Mouse (Mus musculus) frontal cortex, postnatal 36 days (tissue): ENCODE results near the gene Cc2d2b.

Source experiments
- DNase-seq, 2 experiments: peaks; one replicate each; pipeline ENCODE4 v3.0.0; 2022; ENCODE audit warnings: low spot score in 2 of 2

Cc2d2b gene

DNA sequence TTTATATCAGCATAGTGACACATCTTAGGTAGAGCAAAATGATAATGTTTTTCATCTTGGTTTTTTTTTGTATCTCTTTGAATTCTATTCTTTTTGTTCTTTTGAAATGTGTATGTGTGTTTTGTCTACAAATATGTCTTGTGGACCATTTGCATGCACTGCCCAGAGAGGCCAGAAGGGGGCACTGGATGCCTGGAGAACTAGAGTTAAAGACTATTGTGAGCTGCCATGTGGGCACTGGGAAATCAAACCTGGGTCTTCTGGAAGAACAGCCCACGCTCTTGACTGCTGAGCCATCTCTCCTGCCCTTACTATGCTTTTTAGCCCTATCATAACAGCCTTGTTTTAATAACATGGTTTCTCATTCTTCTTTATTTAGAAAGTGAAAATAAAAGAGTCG, 5.8 kb downstream of the Cc2d2b start:
- no peak for DNase-seq

DNA sequence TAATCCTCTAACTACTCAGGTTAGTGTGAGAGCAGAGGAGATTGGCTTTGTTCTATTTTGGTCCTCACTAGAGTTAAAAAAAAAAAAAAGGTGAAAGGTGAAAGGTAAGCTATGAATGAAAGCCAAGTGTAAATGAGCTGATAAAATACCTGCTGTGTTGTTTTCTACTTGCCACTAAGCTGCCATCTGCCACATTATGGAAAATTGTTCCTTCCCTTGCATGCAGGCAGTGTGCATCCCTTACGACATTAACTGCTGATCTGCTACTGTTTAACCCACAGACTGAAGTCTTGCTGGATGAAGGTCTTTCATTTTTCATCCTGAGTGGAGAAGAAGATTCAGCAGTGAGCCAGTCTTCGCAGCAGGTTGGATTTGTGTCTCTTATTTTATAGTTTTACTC, 11.5 kb downstream of the Cc2d2b start:
- no peak for DNase-seq

DNA sequence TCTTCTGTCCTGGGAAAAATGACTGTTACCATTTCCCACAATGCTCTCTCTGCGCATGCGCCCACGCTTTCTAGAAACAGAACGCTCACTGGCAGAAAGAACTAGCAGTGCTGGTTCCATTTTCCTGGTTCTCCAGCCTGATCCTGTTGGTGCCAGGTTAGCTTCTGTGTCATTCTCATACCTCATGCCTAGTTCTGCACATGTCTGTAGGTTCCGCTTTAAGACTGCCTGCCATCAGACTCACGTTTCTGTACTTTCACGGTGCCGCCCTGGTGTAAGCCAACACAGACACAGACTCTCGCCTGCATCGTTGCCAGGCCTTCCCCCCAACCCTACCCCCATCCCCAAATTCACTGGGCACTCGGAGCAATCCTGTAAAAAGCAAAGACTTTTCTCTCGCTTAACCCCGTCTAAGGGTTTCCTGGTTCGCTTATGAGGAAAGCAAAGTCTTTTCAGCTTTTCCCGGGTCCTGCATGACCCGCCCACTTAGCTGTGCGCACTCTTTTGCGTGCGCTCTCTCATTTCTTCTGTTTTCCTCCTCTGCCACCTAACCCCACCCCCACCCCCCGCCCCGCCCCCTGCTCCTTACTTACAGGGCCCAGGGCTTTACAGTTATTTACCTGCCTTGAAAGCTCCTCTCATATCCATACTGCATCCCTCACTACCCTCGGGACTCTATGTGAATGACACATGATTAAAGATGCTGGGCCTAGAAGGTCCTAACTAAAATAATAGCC, 13.6 kb downstream of the Cc2d2b start:
- peak; percentile 35 to 37 for DNase-seq

DNA sequence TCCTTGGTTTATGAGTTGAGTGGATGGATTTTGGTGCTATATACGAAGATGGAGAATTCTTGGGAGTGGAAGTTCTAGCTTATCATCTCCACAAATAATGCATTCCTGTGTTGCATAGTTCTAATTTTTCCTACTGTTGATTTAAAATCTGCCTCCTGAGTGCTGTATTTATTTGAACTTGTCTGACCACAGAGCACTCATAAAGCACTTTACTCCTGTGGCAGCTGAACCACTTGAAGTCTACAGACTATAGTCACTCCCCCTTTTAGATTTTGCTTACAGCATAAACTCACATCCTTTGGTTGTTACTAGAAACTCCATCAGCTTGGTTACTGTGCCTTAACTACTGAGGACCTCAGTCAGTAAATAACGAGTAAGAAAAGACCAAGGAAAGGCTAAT, 18.6 kb downstream of the Cc2d2b start:
- no peak for DNase-seq

DNA sequence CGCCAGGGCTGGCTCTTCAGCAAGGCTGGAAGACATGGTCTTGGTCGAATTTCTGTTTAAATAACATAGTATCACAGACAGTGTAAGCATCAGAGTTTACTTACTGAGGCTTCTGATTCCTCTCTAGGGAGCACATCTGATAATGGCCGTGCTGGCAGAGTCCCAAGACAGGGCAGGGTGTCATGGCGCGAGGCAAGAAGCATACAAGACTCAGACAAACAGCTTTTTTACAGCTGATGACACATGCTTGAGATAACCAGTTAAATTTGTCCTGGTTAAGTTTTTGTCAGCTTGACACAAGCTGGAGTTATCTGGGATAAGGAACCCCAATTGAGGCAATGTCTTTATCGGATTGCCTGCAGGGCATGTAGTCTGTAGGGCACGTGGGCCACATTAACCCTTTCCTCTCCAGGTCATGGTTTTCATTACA, 20.8 kb downstream of the Cc2d2b start:
- no peak for DNase-seq

DNA sequence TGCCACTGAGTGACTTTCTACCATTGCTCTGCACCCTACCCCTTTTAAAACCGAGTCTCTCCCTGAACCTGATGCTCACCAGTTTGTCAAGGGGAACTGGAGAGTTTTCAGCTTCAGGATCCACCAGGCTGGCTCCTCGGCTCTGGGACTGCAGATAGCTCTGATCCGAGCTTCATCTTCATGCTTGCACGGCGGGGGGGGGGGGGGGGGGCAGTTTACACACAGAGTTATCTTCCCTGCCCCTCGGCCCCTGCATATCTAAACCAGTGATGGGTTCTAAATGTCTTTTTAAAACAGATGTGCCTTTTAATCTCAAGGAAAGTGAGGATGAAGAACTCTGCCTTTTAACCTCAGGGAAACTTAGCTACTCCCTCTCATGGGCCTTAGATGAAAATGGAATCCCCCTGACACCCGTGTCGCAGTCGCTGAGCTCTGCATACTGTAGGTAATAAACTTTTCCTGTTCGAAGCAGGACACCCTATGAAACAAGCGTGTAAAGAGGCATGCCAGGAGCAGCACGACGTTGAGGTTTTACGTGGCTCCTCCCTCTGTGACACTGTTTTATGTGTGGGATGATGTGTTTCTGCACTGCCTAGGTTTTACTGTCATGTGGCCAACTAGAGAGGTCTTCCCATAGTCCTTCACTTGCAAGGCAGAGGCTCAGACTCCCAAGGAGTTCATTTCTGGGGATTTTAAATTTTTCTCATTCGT, 39.6 kb downstream of the Cc2d2b start:
- DNase-seq, result no peak

DNA sequence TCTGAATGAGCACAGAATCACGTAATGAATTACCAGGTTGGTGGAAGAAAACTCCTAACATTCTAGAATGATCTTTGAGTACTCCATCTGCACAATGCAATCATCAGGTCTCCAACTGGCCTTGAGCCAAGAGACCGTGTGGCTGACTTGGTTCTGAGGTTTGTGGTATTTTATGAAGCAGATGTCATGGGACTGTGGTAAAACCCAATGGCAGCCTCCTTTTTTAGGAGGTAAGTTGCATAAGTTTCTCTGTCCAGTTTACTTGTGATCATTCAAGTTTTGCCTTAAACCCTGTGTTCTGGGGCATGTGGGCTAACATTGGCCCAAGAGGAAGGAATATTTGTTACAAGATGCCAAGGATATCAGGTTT, 40.1 kb downstream of the Cc2d2b start:
- DNase-seq, result no peak

DNA sequence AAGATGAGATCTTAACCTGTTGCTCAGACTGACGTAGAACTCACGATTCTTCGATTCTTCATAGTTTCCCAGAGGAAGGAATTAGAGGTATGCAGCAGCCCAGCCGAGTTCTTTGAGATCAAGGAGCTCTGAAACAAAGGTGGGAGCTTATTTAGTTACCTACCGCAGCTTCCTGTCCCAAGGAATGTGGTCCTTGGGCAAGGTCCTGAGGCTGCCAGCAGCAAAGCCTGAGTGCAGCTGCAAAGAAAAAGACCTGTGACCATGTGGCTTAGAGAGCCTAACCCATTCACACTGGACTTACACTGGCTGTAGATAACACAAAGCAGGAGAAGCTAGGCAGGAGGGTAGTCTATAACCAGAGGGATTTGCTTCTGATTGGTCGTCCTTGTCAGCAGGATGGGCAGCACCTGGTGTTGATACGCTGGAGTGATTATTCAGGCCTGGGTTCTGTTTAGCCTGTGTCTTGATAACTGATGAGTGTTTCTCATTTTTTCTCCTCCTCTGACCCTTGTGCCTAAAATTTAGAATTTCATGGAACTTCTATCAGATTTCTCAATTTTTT, 56.7 kb downstream of the Cc2d2b start:
- no peak for DNase-seq

DNA sequence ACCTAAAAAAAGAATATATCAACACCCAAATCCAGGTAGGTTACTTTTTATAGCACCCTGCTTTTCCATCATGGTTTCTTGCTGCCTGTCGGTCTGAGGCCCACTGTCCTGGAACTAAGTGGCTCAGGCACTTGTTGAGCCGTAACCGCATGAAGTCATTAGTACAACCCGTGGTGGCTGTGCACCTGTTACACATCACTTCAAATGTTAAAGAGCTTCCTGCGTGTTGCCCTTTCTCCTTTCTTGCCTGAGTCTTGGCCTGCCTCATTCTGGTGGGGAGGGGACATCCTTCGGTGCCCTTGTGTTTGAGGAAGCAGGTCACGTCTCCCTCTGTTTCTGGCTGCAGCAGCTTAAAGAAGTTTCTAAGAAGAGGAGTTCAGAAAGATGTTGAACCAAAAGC, 61.3 kb downstream of the Cc2d2b start:
- no peak for DNase-seq

DNA sequence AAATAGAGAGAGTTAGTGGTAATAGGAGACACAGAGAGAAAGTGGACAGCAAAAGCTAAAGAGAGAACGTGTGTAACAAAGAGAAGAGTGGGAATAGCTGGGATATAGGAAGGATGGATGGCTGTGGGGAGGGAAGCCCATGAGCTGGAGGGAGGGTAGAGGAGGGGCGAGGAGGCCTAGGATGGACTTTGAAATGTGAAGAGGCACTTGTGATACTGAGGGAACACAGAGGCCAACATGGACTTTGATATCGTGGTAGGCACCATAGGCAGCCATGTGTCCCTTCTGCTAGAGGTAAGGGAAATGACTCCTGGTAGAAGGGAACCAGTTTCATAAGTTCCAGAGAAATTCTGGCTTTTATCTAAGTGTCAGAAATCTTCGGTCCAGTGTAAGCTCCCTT, 63.3 kb downstream of the Cc2d2b start:
- no peak for DNase-seq

DNA sequence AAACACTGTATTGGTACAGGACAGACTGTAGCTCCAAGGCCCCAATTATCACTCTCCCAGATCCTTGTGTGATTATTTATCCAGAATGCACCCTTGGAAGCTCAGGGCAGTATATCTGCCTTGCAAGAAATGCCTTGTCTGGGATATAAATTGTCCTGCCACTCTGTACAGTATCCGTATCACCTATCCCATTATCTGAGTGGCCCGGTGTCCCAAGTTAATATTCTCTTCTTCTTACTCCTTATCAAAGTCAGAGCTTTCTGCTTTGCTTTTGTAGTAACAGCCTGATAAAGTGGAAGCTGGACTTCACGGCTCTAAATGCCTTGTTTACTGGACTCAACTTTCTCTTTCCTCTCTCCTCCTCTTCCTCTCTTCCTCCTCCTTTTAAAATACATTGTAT, 64.2 kb downstream of the Cc2d2b start:
- DNase-seq, result no peak

DNA sequence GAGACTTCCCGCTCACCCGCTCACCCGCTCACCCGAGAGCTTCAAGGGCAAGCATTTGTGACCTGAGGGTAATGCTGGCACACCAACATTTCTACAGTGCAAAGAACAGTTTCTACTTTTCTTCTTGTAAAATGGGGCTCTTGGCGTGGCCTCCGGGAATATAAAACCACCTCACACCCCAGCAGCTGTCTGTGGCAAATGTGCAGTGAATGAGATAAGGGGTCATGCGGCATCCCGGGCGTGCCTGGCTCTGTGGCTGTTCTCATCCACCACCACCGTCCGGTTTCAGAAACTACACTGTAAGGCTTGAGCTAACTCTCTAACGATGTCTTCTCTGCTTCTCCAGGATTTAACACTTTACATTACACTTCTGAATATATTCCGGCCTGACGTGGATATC, 64.8 kb downstream of the Cc2d2b start:
- DNase-seq, result no peak

DNA sequence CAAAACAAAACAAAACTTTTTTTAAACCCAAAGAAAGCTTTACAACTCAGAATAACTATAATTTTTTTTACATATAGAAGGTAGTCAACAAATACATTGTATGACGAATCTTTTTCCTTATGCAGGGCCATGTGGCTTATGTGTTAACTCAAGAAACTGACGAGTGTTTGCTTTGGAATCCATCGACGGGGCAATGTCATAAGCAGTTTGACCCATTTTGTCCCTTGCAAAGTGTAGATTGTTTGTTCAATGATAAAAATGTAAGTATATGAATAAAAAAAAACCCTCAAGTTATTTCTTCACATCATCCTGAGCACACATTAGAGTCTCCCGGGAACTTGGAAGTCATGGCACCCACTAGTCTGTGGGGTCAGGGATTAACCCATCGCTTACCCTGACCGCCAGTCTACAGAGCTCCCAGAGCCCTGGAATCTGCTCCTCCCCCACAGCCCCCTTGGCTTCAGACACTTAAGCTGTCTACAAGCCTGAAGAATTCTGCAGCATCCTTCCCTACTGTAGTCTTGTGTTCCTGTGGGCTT, 67.2 kb downstream of the Cc2d2b start:
- DNase-seq, result no peak

DNA sequence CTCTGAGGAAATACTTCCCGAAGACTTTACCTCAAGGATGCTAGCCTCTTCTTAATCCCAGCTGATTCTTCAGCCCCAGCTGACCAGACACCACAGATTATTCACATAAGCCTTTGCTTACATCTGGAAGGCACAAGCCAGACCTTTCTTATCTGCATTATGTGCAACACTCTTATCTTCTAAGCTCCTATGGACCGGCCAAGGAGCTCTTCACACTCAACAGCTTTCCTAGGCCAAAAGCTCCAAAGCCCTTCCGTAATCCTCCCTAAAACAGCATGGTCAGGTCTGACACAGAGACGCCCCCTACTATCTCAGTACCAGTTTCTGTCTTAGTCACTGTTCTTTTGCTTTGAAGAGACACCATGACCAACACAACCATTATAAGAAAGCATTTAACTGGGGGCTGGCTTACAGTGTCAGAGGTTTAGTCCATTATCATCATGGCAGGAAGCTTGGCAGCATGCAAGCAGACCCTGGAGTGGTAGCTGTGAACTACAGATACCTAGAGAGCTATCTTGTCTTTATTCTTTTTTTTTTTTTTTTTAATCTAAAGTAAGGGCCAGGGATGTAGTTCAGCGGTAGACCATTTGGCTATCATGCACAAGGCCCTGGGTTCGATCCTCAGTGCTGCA, 69.5 kb downstream of the Cc2d2b start:
- no peak for DNase-seq

DNA sequence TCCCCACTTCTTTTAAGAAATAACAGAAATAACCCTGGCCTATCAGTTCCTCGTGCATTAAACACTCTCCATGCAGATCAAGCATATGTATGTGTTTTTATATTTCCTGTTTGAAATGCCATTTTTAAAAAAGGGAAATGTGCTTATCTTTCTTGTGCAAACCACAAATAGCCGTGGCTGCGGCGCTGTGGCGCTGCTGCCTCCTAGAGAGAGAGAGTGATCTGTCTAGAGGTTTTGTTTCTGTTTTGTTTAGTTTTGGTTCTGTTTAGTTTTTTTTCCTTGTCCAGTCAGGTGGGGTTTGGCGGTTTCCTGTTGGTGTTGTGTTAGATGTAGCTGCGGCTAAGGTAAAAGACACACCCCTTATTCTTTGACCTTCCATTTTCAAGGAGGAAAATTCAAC, 70.2 kb downstream of the Cc2d2b start:
- peak in 1 of 2 experiments; percentile 6 for DNase-seq

DNA sequence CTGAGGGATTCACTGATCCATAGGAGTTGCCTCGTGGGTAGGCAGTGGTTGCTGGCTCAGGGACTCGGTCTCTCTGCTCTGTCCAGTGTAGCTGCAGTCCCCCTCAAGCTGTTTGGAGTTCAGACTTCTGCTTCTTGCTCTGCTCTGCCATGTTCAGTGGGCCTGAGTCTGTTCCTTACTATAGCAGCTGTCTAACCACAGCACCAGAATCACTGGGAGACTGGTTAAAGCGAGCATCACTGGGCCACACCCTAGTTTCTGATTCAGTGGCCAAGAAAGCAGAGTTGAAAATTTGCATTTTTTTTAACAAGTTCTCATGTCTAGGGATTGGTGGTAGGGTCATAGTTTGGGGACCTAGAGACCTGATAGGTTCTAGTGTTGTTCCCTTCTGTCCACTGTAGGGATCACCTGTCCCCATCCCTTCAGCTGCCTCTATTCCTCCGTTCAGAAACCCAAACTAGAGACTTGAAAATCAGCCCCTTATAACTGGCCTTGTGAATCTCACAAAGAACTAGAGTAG, 72.8 kb downstream of the Cc2d2b start:
- no peak for DNase-seq

DNA sequence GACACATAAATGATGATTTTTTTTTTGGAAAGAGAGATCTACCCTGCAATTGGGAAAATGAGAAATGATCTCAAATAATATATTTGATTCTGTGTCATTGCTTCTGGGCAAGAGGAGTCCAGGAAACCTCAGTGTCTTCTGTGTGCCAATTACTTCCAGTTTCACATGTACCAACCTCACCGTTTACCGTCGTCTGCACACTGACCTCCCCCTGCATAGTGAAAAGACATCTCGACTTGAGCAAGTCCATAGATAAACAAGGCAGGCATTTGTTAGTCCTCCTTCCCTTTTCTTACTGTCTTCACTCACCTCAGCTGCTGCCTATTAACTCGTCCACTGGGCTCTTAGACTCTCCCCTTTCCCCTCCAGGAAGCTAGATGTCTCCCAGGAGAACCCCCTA, 77.1 kb downstream of the Cc2d2b start:
- no peak for DNase-seq

DNA sequence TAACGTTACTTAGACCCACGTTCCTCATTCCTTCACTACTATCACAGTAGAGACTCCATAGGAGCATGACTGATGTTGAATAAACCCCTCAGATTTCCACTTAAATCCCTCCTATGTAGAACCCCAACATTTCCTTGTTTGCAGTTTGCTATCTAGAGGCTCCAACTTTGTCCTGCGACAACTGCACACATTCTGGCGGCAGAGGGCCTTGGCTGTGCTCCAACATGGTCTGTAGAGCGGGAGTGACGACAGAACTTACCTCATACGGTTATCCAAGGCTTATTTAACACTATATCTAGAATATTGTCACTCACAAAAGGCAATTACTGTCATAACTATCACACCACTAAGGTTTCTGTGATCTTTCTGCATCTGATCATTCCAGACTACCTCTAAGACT, 78.2 kb downstream of the Cc2d2b start:
- DNase-seq, result no peak

DNA sequence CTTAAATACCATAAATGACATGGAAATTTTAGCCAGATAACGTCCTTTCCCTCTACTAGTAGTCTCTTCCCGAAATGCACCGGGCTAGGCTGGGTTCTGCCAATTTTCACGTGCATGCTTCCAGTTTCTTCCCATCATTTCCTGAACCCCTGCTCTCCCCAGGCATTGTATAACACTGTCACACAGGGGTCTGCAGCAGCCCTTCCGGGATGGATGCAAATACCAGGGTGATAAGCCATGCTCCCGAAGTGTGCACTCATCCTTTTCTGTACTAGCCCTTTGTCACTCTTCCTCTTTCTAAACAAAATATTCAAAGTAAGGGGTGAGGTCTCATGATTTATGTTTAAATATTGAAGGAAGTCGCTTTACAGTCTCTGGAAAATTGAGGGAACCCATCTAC, 81.6 kb downstream of the Cc2d2b start:
- DNase-seq, result no peak

DNA sequence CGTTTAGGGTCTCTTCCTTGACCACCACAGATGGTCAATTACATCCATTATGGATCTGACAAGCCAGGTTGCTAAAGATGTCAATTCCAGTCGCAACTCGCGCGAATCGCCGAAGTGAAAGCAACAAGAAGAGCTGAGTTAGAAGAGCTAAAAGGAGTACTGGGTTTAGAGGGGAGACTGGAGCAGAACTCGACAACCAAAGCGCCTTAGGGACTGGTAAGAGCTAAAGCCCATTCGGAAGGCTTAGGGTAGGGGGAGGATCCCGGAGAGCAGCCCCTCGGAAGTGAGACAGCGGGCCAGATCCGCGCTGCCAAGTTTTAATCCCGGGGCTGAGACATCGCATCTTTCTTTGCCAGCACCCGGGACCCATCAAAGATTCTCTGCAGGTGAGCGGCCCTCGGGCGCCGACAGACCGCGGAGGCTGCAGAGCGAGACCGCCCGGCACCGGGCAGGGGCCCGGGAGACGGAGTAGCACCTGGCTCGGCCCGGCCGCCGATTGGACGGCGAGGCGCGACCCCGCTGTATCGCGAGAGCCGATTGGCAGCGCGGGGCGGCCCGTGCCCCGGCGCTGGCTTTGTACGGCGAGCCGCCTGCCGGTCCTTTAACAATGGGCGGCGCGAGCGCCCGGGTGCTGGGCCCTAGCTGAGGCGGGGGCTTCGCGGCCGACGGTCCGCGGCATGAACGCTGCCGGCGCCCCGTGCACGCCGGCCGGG, 82.3 kb downstream of the Cc2d2b start, which contains the start of gene Ccnj:
TSS of gene Ccnj (plus strand) at position 577 of the 713 bp plus-strand sequence.
- DNase-seq, result peak; percentile 92 to 96

DNA sequence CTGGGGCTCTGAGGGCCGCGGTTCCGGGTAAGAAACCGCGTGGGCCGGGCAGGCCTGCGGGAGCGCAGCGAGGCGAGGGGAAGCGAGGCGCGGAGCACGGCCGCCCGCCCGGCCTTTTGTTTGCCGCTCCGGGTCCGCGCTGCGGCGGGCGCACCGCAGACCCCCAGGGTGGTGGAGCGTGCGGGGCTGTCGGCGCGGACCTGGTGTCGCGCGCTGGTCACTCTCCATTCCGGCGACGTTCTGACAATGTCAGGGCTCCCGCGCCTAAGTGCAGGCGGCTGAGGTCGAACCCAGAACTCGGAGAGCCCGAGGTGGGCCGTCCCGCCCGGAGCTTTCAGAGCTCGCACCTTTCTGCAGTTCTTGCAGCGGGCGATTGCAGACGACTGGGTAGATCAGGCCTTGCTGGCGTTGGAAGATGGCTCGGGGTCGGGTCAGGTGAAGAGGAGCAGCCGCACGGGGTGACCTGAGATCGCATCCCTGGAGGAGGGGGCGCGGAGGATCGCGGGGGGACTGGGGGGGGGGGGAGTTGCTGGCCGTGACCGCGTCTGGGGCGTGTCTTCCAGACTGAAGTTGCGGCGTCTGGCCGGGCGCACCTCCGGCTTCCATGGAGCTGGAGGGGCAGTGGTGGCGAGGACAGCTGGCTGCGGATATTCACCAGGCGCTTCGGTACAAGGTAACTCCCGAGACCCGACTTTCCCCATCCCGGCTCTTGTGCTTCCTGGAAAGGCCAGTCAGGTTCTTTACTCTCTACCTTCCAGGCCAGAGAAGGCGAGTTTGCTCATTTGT, 83.1 kb downstream of the Cc2d2b start:
- DNase-seq, result peak in 1 of 2 experiments; percentile 11
